Mouse (Mus musculus) embryonic facial prominence, embryonic 12.5 days (tissue): ENCODE measurements at regions not wholly inside any gene's neighbourhood (a gene's known extent, or its start where the extent isn't known, plus 50 kb on each side); places are given as distances from the start of the nearest gene placed in this dataset.

Source experiments
- ATAC-seq: fragments of 200-750 bp; cut with Nextera tagmentation; 2 replicates; pipeline ENCODE4 v1.8.0; 2017; ENCODE audit not compliant: insufficient number of reproducible peaks, insufficient read depth, low FRiP score, low TSS enrichment
- H3K27ac ChIP-seq: fragments of 300-500 bp; sonication (generic); 2 replicates; pipeline ENCODE4 v1.5.1; 2016; ENCODE audit warnings: mild to moderate bottlenecking
- H3K27me3 ChIP-seq: fragments of 300-500 bp; sonication (generic); 2 replicates; pipeline ENCODE4 v1.6.1; 2016; ENCODE audit warnings: mild to moderate bottlenecking, moderate library complexity
- H3K36me3 ChIP-seq: fragments of 300-500 bp; sonication (generic); 2 replicates; pipeline ENCODE4 v1.6.1; 2016; ENCODE audit warnings: mild to moderate bottlenecking
- H3K4me1 ChIP-seq: fragments of 300-500 bp; sonication (generic); 2 replicates; pipeline ENCODE4 v1.6.1; 2016
- H3K4me2 ChIP-seq: fragments of 300-500 bp; sonication (generic); replicated peaks from 2 replicates; pipeline ENCODE4 v1.6.1; 2016; ENCODE audit warnings: mild to moderate bottlenecking, moderate library complexity
- H3K4me3 ChIP-seq: fragments of 300-500 bp; sonication (generic); 2 replicates; pipeline ENCODE4 v1.5.1; 2016; ENCODE audit warnings: mild to moderate bottlenecking
- H3K9ac ChIP-seq: fragments of 300-500 bp; sonication (generic); 2 replicates; pipeline ENCODE4 v1.6.1; 2016; ENCODE audit warnings: mild to moderate bottlenecking, moderate library complexity
- H3K9me3 ChIP-seq: fragments of 300-500 bp; sonication (generic); 2 replicates; pipeline ENCODE4 v1.6.1; 2016; ENCODE audit warnings: mild to moderate bottlenecking, moderate library complexity
- WGBS: fragments of 180-500 bp; shearing (Covaris S2); methylation state at CpG from one replicate; pipeline ENCODE4 v1.1.7; 2016; 5-methylcytosine and 5-hydroxymethylcytosine counted together

- 71% methylated on average over 2 of the region's 2 CpGs for WGBS
- no peaks in the 10 kb centered on the region for H3K9me3 ChIP-seq
- no peaks in the 10 kb centered on the region for H3K36me3 ChIP-seq
- no peak overlapping the region for H3K4me2 ChIP-seq
- H3K27ac ChIP-seq, result no peak overlapping the region
- H3K9ac ChIP-seq, result no peak overlapping the region
- no peak for ATAC-seq
- no peaks in the 10 kb centered on the region for H3K4me1 ChIP-seq
- no peaks in the 10 kb centered on the region for H3K27me3 ChIP-seq
- no peak overlapping the region for H3K4me3 ChIP-seq
Observed at GRCm38 (mm10) chr8:8109785-8110350, 551.2 kb downstream of the Efnb2 start.

DNA sequence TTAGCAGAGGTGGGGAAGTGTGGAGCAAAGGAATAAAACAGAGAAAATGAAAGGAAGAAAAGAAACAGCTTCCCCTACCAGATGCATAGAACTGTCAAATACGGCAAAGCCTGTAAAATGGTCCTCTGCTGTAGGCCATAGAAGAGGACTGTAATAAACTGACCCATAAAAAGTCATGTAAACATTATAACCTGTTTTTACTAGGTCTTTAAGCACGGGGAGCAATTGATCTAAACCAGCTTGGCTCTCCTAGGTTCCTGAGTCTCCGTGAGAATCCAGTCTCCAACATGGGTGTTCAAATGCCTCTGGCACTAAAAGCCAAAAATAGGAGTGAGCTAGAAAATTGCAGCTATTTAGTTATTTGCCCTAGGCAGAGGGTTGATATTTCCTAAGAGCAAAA lies 557.5 kb downstream of the Efnb2 start:
- 56% methylated on average over 3 of the region's 3 CpGs for WGBS
- Histone ChIP-seq H3K4me2 (no peak overlapping the region), H3K27ac (no peak overlapping the region), H3K36me3 (no peaks in the 10 kb centered on the region), H3K27me3 (no peaks in the 10 kb centered on the region), H3K9ac (no peak overlapping the region), H3K9me3 (no peaks in the 10 kb centered on the region), H3K4me3 (no peak overlapping the region), H3K4me1 (no peaks in the 10 kb centered on the region)
- no peak for ATAC-seq

- H3K4me3 ChIP-seq, result no peak overlapping the region
- no peak for ATAC-seq
- H3K4me2 ChIP-seq, result no peak overlapping the region
- H3K27ac ChIP-seq, result no peak overlapping the region
- H3K9ac ChIP-seq, result no peak overlapping the region
- H3K9me3 ChIP-seq, result no peaks in the 10 kb centered on the region
- H3K27me3 ChIP-seq, result no peaks in the 10 kb centered on the region
- WGBS, result 81% methylated on average over 6 of the region's 6 CpGs
- no peaks in the 10 kb centered on the region for H3K4me1 ChIP-seq
- H3K36me3 ChIP-seq, result no peaks in the 10 kb centered on the region
Observed at GRCm38 (mm10) chr8:8102010-8102727, 558.9 kb downstream of the Efnb2 start.

GRCm38 (mm10) chr8:8092551-8092950 lies 568.5 kb downstream of the Efnb2 start:
- H3K9me3 ChIP-seq, result no peaks in the 10 kb centered on the region
- H3K9ac ChIP-seq, result no peak overlapping the region
- no peak for ATAC-seq
- H3K4me2 ChIP-seq, result no peak overlapping the region
- H3K4me3 ChIP-seq, result no peak overlapping the region
- H3K27ac ChIP-seq, result no peak overlapping the region
- no peaks in the 10 kb centered on the region for H3K36me3 ChIP-seq
- H3K27me3 ChIP-seq, result no peaks in the 10 kb centered on the region
- no peaks in the 10 kb centered on the region for H3K4me1 ChIP-seq

DNA sequence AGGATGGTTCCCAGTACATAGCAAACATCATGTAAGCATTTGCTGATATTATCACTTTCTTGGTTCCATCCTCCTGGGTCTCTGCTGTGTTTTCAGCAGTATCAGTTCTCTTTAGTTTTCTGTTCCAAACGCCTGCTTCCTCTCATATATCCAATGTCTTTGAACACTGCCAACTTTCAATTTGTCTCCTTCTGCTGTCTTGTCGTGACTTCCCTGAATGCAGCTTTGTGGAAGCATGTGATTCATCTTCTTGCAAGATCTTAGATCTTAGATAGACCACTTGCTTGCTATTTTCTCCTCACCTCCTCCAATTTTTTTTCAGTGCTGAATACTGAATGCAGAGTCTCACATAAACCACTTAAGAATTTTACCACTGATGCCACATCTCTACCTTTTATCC lies 576.4 kb downstream of the Efnb2 start:
- ATAC-seq, result no peak
- Histone ChIP-seq H3K9ac (no peak overlapping the region), H3K4me1 (no peaks in the 10 kb centered on the region), H3K4me2 (no peak overlapping the region), H3K27me3 (no peaks in the 10 kb centered on the region), H3K4me3 (no peak overlapping the region), H3K36me3 (no peaks in the 10 kb centered on the region), H3K27ac (no peak overlapping the region), H3K9me3 (no peaks in the 10 kb centered on the region)
- 67% methylated on average over 2 of the region's 2 CpGs for WGBS

GRCm38 (mm10) chr8:8064074-8064473 lies 597.0 kb downstream of the Efnb2 start:
- H3K36me3 ChIP-seq, result no peaks in the 10 kb centered on the region
- no peak overlapping the region for H3K9ac ChIP-seq
- no peak overlapping the region for H3K4me2 ChIP-seq
- ATAC-seq, result no peak
- H3K9me3 ChIP-seq, result no peaks in the 10 kb centered on the region
- H3K4me1 ChIP-seq, result no peaks in the 10 kb centered on the region
- 86% methylated on average over 2 of the region's 2 CpGs for WGBS
- no peak overlapping the region for H3K27ac ChIP-seq
- H3K27me3 ChIP-seq, result no peaks in the 10 kb centered on the region
- no peak overlapping the region for H3K4me3 ChIP-seq

DNA sequence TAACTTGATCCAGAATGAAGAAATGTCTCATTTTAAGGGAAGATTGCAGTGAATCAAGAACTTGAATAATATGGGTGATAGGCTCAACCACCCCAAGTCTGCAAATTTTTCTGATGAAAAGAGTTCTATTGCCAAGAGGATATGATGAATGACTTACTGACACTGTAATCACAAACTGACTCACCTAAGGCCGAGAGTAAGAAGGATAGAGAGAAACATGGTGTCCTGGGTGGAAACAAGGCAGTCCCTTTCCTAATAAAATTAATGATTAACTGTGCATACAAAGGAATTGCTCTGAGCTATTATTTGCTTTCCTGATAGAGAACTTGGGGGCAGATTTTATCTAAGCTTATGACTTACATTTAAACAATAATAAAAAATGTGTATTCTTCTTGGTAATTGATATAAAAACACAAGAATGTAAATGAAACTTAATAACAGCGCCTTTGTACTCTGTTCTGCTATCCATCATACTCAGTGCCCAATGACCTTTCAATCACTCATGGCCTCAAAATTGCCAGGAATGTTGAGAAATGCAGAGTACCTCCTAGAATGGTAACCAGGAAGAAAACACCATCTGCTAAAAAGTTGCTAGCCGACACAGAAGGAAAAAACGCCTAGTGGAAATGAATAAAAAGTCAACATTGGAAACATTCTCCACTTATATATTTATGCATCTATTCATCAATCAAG lies 606.7 kb downstream of the Efnb2 start:
- H3K36me3 ChIP-seq, result no peaks in the 10 kb centered on the region
- 52% methylated on average over 4 of the region's 4 CpGs for WGBS
- no peaks in the 10 kb centered on the region for H3K27me3 ChIP-seq
- H3K4me2 ChIP-seq, result no peak overlapping the region
- H3K4me3 ChIP-seq, result no peak overlapping the region
- no peaks in the 10 kb centered on the region for H3K9me3 ChIP-seq
- no peak overlapping the region for H3K9ac ChIP-seq
- ATAC-seq, result no peak
- no peak overlapping the region for H3K27ac ChIP-seq
- peaks cover 16% of the 10 kb centered on the region for H3K4me1 ChIP-seq

- Histone ChIP-seq H3K27me3 (no peaks in the 10 kb centered on the region), H3K36me3 (no peaks in the 10 kb centered on the region), H3K27ac (peak overlapping the region; percentile 48), H3K4me1 (peaks cover 16% of the 10 kb centered on the region), H3K4me3 (no peak overlapping the region), H3K9ac (no peak overlapping the region), H3K9me3 (no peaks in the 10 kb centered on the region), H3K4me2 (no peak overlapping the region)
- ATAC-seq, result peak; percentile 56; the same call in 1 of the 2 replicates
- 15% methylated on average over 3 of the region's 3 CpGs for WGBS
Observed at GRCm38 (mm10) chr8:8051186-8051585, 609.9 kb downstream of the Efnb2 start.

GRCm38 (mm10) chr8:8050778-8051177 lies 610.3 kb downstream of the Efnb2 start:
- WGBS, result 35% methylated on average over 3 of the region's 3 CpGs
- peak; percentile 22; the same call in 1 of the 2 replicates for ATAC-seq
- no peak overlapping the region for H3K4me3 ChIP-seq
- no peaks in the 10 kb centered on the region for H3K9me3 ChIP-seq
- no peaks in the 10 kb centered on the region for H3K36me3 ChIP-seq
- H3K9ac ChIP-seq, result no peak overlapping the region
- H3K27ac ChIP-seq, result peak overlapping the region; percentile 48; the same call in 1 of the 2 replicates
- no peaks in the 10 kb centered on the region for H3K27me3 ChIP-seq
- no peak overlapping the region for H3K4me2 ChIP-seq
- H3K4me1 ChIP-seq, result peaks cover 16% of the 10 kb centered on the region

DNA sequence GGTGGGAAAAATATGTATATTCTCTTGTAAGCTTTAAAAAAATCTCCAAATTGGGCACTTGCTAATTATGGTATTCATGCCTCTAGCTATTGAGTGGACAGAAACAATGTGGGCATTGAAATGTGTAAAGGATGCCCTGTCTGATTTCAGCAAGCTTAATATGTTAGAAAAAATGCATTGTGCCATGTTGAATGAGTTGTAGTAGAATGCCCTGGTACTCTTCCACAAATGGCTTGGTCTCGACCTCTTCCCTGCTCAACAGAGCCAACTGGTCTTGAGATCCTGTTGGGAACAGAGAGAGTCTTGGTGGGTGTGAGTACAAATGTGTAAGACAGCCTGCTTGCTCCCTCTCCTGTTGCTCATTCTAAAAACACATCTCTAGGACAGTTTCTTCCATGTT lies 616.1 kb downstream of the Efnb2 start:
- no peak overlapping the region for H3K4me2 ChIP-seq
- WGBS, result 61% methylated on average over 1 of the region's 1 CpGs
- no peak overlapping the region for H3K4me3 ChIP-seq
- H3K9ac ChIP-seq, result no peak overlapping the region
- H3K27me3 ChIP-seq, result no peaks in the 10 kb centered on the region
- no peaks in the 10 kb centered on the region for H3K4me1 ChIP-seq
- no peak overlapping the region for H3K27ac ChIP-seq
- H3K9me3 ChIP-seq, result no peaks in the 10 kb centered on the region
- ATAC-seq, result no peak
- H3K36me3 ChIP-seq, result no peaks in the 10 kb centered on the region

DNA sequence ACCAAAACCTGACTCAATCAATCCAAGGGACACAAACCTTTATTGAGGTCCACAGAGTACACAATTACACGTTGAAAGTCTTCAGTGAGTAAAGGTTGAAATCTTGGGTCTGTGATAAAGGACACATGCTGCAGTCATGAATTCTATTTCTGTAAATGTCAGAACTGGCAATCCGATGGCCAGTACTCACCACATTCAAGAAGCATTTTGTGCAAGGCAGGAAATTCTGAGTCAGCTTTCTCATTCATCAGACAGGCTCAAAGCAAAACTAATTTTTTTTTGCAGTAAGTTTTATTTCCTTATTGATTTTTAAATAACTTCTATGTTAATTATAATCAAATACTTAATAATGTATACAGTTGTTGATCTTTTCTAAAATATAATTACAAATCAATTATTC lies 616.7 kb downstream of the Efnb2 start:
- 79% methylated on average over 2 of the region's 2 CpGs for WGBS
- Histone ChIP-seq H3K27ac (no peak overlapping the region), H3K4me1 (no peaks in the 10 kb centered on the region), H3K4me2 (no peak overlapping the region), H3K9me3 (no peaks in the 10 kb centered on the region), H3K9ac (no peak overlapping the region), H3K27me3 (no peaks in the 10 kb centered on the region), H3K4me3 (no peak overlapping the region), H3K36me3 (no peaks in the 10 kb centered on the region)
- no peak for ATAC-seq

- ATAC-seq, result no peak
- no peak overlapping the region for H3K4me3 ChIP-seq
- no peaks in the 10 kb centered on the region for H3K36me3 ChIP-seq
- H3K9me3 ChIP-seq, result no peaks in the 10 kb centered on the region
- H3K27ac ChIP-seq, result no peak overlapping the region
- WGBS, result 27% methylated on average over 1 of the region's 1 CpGs
- H3K9ac ChIP-seq, result no peak overlapping the region
- H3K4me2 ChIP-seq, result no peak overlapping the region
- no peaks in the 10 kb centered on the region for H3K27me3 ChIP-seq
- H3K4me1 ChIP-seq, result no peaks in the 10 kb centered on the region
Observed at GRCm38 (mm10) chr8:8037929-8038328, 623.1 kb downstream of the Efnb2 start.
